Mouse (Mus musculus): ENCODE measurements around the gene Mettl9.
A peak's percentile ranks its signal among the peaks of the same experiment; 100 is the strongest.
"Not testable (repeated sequence)": the region's sequence is repeated elsewhere in the genome, so short reads cannot be mapped to it uniquely, and the experiment has no call there.

The Mettl9 gene

GRCm38 (mm10) chr7:121033856-121034652 is at the start of gene Mettl9:
Gene Mettl9, plus strand, starts transcription at chr7:121034445.
- peak; percentile 91 to 92 for DNase-seq

- DNase-seq: no peak
These were observed 43.1 kb upstream of the Mettl9 start for GRCm38 (mm10) chr7:120991191-120991590.

- DNase-seq: no peak
These were observed 35.2 kb upstream of the Mettl9 start for GRCm38 (mm10) chr7:120999021-120999530.

- DNase-seq: peak; percentile 21 to 43
These were observed 34.0 kb upstream of the Mettl9 start for GRCm38 (mm10) chr7:121000065-121000822.

- no peak for DNase-seq
These were observed 32.4 kb upstream of the Mettl9 start for GRCm38 (mm10) chr7:121001879-121002278.

GRCm38 (mm10) chr7:121002407-121002928 is 31.8 kb upstream of the Mettl9 start:
- DNase-seq: no peak

- DNase-seq: peak; percentile 80 to 93
These were observed 30.3 kb upstream of the Mettl9 start for GRCm38 (mm10) chr7:121003793-121004418.

- no peak for DNase-seq
These were observed 22.2 kb upstream of the Mettl9 start for GRCm38 (mm10) chr7:121011794-121012689.

- no peak for DNase-seq
These were observed 19.8 kb upstream of the Mettl9 start for GRCm38 (mm10) chr7:121014486-121014885.

- no peak for DNase-seq
These were observed 15.5 kb upstream of the Mettl9 start for GRCm38 (mm10) chr7:121018778-121019177.

- peak in 1 of 2 experiments; percentile 50 for DNase-seq
These were observed 14.0 kb upstream of the Mettl9 start for GRCm38 (mm10) chr7:121020277-121020676.

- no peak for DNase-seq
These were observed 8.8 kb upstream of the Mettl9 start for GRCm38 (mm10) chr7:121025221-121026008.

GRCm38 (mm10) chr7:121026300-121026699 is 7.9 kb upstream of the Mettl9 start:
- DNase-seq: no peak

GRCm38 (mm10) chr7:121029947-121030346 is 4.3 kb upstream of the Mettl9 start:
- not testable (repeated sequence) for DNase-seq

GRCm38 (mm10) chr7:121034701-121035141 is 476 bp downstream of the Mettl9 start:
- DNase-seq: peak in 1 of 2 experiments; percentile 48

GRCm38 (mm10) chr7:121035161-121035721 is 996 bp downstream of the Mettl9 start:
- DNase-seq: peak; percentile 36 to 37

GRCm38 (mm10) chr7:121040595-121040994 is 6.3 kb downstream of the Mettl9 start:
- no peak for DNase-seq

GRCm38 (mm10) chr7:121041989-121042388 is 7.7 kb downstream of the Mettl9 start:
- no peak for DNase-seq

- DNase-seq: no peak
These were observed 8.8 kb downstream of the Mettl9 start for GRCm38 (mm10) chr7:121043004-121043403.

- DNase-seq: no peak
These were observed 9.3 kb downstream of the Mettl9 start for GRCm38 (mm10) chr7:121043510-121043909.

GRCm38 (mm10) chr7:121044251-121044650 is 10.0 kb downstream of the Mettl9 start:
- DNase-seq: no peak
